Mouse (Mus musculus): ENCODE measurements at regions not wholly inside any gene's neighbourhood (a gene's known extent, or its start where the extent isn't known, plus 50 kb on each side); places are given as distances from the start of the nearest gene placed in this dataset.
"Not testable (repeated sequence)": the region's sequence is repeated elsewhere in the genome, so short reads cannot be mapped to it uniquely, and the experiment has no call there.

- ATAC-seq (replicated peaks; ENCODE audit: low FRiP score, low TSS enrichment, poor library complexity, severe bottlenecking): no peak
These were observed 91.6 kb upstream of the Fam3c start for GRCm38 (mm10) chr6:22447636-22448035.

DNA sequence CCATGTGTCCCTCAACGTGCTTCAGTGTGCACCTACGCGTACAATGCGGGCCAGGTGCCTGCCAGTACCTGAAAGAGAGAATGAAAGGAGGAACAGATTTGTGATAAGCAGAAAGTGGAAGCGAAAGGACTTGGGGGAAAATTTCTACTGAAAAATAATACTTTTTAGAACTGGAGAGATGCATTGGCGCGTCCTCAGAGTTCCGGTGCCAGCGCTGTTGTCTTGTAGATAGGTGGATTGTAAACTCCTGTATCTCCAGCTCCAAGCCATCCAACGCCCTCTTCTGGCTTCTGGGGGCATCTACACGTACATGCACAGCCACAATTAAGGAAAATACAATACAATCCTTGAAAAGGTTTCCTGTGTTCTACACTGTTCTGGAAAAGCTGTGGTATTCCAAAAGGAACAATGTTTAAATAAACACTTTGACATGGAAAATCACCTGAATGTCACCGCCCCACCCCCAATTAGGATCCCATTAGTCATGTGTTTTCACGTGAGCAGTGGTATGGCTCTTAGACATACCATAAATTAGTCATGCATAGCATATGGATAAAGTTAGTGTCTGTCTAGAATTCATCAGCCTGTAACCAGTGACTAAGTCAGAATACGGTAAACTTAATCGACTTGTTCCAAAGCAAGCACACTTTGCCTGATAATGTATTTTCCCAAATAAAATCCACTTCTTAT is 90.7 kb upstream of the Fam3c start:
- no peak for ATAC-seq (replicated peaks; ENCODE audit: low FRiP score, low TSS enrichment, poor library complexity, severe bottlenecking)

GRCm38 (mm10) chr6:22444856-22445255 is 88.8 kb upstream of the Fam3c start:
- ATAC-seq (replicated peaks; ENCODE audit: low FRiP score, low TSS enrichment, poor library complexity, severe bottlenecking): not testable (repeated sequence)

GRCm38 (mm10) chr6:22444220-22444619 is 88.2 kb upstream of the Fam3c start:
- no peak for ATAC-seq (replicated peaks; ENCODE audit: low FRiP score, low TSS enrichment, poor library complexity, severe bottlenecking)

GRCm38 (mm10) chr6:22443573-22443972 is 87.5 kb upstream of the Fam3c start:
- ATAC-seq (replicated peaks; ENCODE audit: low FRiP score, low TSS enrichment, poor library complexity, severe bottlenecking): no peak

- ATAC-seq (replicated peaks; ENCODE audit: low FRiP score, low TSS enrichment, poor library complexity, severe bottlenecking): no peak
These were observed 87.1 kb upstream of the Fam3c start for GRCm38 (mm10) chr6:22443170-22443569.

- no peak for ATAC-seq (replicated peaks; ENCODE audit: low FRiP score, low TSS enrichment, poor library complexity, severe bottlenecking)
These were observed 86.5 kb upstream of the Fam3c start for GRCm38 (mm10) chr6:22442591-22442990.

- ATAC-seq (replicated peaks; ENCODE audit: low FRiP score, low TSS enrichment, poor library complexity, severe bottlenecking): no peak
These were observed 83.8 kb upstream of the Fam3c start for GRCm38 (mm10) chr6:22439871-22440270.

GRCm38 (mm10) chr6:22429026-22429425 is 73.0 kb upstream of the Fam3c start:
- no peak for ATAC-seq (replicated peaks; ENCODE audit: low FRiP score, low TSS enrichment, poor library complexity, severe bottlenecking)

DNA sequence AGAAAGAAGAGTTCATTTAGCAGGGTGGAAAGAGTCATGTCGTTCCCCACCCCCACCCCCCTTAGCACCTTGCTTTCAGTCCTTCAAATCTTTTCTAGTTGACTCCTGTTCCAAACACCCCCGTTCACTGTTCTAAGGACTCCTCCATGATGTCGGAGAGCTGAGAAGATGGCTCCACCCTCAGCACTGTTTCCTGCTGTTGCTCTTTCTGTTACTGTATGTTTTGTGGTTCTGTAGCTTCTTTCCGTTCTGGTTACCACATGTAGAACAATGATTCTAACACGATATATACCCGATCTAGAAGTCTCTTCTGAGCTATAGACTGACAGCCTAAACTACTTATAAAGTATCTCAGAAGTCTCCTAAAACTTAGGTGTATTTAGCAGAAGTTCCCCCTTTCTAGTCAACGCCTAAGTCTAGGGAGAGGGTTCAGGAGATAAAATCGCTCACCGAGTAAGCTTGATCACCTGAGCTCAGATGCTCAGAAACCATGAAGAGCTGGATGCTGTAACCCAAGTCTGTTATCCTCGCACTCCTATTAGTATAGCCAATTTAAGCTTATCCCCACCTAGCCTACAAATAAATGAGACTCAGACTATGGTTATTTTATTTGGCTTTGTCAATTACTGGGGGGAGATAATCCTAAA is 68.2 kb upstream of the Fam3c start:
- ATAC-seq (replicated peaks; ENCODE audit: low FRiP score, low TSS enrichment, poor library complexity, severe bottlenecking): peak; percentile 21; the same call in 1 of the 2 replicates

GRCm38 (mm10) chr6:22423070-22423980 is 67.3 kb upstream of the Fam3c start:
- peak; percentile 55 for ATAC-seq (replicated peaks; ENCODE audit: low FRiP score, low TSS enrichment, poor library complexity, severe bottlenecking)

DNA sequence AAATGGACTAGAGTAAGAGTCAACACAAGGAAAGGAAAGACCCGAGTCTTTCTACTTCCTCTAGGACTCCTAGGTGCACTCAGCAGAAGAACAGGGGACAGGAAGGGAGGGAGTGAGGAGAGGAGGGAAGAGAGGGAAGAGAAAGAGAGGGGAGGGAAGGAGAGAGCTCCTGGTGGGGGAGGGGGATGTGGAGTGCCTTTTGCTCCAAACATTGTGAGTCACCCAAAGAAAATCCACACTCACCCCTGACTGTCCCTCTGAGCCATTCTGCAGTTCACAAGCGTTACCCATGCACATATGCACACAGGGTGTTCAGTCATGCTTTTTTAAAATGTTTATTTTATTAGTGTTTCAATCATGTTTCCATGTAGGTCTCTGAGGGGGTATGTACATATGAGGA is 65.5 kb upstream of the Fam3c start:
- ATAC-seq (replicated peaks; ENCODE audit: low FRiP score, low TSS enrichment, poor library complexity, severe bottlenecking): no peak

DNA sequence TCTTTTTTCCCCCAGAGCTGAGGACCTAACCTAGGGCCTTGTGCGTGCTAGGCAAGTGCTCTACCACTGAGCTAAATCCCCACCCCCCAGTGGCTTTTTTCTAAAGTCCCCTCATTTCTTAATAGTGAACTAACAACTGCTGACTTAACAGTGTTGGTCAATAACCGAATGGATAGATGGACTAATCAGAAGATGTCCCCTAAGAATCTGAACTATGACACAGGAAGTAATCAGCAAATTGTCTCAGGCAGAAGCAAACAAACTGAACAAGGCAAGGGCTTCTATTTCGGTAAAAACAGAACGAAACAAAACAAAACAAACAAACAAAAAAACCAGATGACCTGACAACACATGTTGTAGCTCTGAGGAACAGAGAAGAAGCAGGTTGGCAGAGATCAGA is 62.2 kb upstream of the Fam3c start:
- ATAC-seq (replicated peaks; ENCODE audit: low FRiP score, low TSS enrichment, poor library complexity, severe bottlenecking): no peak

GRCm38 (mm10) chr6:22417189-22417588 is 61.1 kb upstream of the Fam3c start:
- no peak for ATAC-seq (replicated peaks; ENCODE audit: low FRiP score, low TSS enrichment, poor library complexity, severe bottlenecking)

GRCm38 (mm10) chr6:22411796-22412195 is 55.8 kb upstream of the Fam3c start:
- no peak for ATAC-seq (replicated peaks; ENCODE audit: low FRiP score, low TSS enrichment, poor library complexity, severe bottlenecking)

DNA sequence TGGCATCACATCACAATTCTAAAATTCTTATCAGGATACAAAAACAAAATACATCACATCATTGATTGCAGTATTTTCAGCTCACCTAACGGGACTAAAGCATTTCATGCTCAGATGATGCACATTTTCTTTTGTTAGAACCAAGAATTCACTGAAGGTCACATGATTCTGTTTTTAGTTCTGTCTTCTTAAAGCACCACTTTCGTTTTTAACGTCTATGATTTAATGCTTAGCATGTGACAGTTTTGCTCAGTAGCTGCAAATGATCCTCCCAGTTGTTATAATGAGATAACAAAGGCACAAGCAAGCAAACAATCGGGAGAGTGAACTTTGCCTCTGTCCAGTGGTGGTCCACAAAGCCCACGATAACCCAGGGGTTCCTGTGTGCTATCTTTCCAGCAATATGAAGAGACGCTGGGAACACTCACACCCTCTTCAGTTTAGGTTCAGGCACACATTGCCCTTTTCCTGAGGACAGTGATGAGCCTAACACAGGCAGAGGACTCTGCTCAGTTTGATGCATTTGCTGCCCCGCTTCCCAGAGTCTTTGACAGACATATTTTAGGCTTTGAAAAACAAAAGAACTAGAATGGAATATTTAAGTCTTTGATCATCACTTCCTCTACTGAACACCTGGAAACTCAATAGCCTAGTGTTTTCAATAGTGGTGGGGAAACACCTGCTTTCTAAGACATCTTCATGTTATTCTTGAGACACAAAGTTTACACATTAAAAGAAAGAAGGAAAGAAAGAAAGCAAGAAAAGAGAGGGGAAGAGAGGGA is 53.0 kb upstream of the Fam3c start:
- peak; percentile 57 for ATAC-seq (replicated peaks; ENCODE audit: low FRiP score, low TSS enrichment, poor library complexity, severe bottlenecking)

All from megakaryocyte-erythroid progenitor cell, adult 5-6 weeks (primary cell).